Mouse (Mus musculus) MEL (cell line): ENCODE results near the gene Ascl2. TPM values are rescaled to one million over a fixed set of nuclear protein-coding genes. Genes with fewer than 3 reads are reported as not detected.

Experiments
- DNase-seq: peaks from one replicate; pipeline ENCODE4 v3.0.0; 2011; ENCODE audit warnings: low read depth, low spot score
- H3K27ac ChIP-seq: 2 replicates; pipeline ENCODE4 v1.5.1; 2012; ENCODE audit warnings: low read depth, mild to moderate bottlenecking, control low read depth, low read length, moderate library complexity; ENCODE audit not compliant: control insufficient read depth
- H3K27me3 ChIP-seq, 2 experiments: fragments of 150-350 bp in 1 of 2; sonication (generic) in 1 of 2; 2 replicates each; pipeline ENCODE4 v1.6.1; 2012; ENCODE audit warnings: low read length in 2 of 2, mild to moderate bottlenecking in 2 of 2, improper control_type of control experiment in 1 of 2, moderate library complexity in 1 of 2; ENCODE audit not compliant: insufficient read depth in 2 of 2, control insufficient read depth in 1 of 2
- H3K36me3 ChIP-seq, 2 experiments: 2 replicates each; pipeline ENCODE4 v1.6.1; 2012 to 2014; ENCODE audit warnings: low read length in 2 of 2, improper control_type of control experiment in 1 of 2, inconsistent platforms in 1 of 2, mild to moderate bottlenecking in 1 of 2; ENCODE audit not compliant: insufficient read depth in 2 of 2, control insufficient read depth in 1 of 2
- H3K4me1 ChIP-seq, 2 experiments: fragments of 150-350 bp in 1 of 2; sonication (generic) in 1 of 2; 2 replicates each; pipeline ENCODE4 v1.6.1; 2012; ENCODE audit warnings: low read length in 2 of 2, improper control_type of control experiment in 1 of 2, mild to moderate bottlenecking in 1 of 2; ENCODE audit not compliant: insufficient read depth in 2 of 2, control insufficient read depth in 1 of 2
- H3K4me3 ChIP-seq, 2 experiments: fragments of 150-350 bp in 1 of 2; sonication (generic) in 1 of 2; 2 replicates each; pipeline ENCODE4 v1.5.1; 2012; ENCODE audit warnings: low read depth in 2 of 2, low read length in 2 of 2, mild to moderate bottlenecking in 2 of 2, moderate library complexity in 2 of 2, control low read depth in 1 of 2, improper control_type of control experiment in 1 of 2; ENCODE audit not compliant: control insufficient read depth in 1 of 2, insufficient read depth in 1 of 2
- H3K79me2 ChIP-seq: 2 replicates; pipeline ENCODE4 v1.6.1; 2012; ENCODE audit warnings: mild to moderate bottlenecking, low read length, moderate library complexity; ENCODE audit not compliant: control insufficient read depth, poor library complexity, insufficient read depth
- H3K9ac ChIP-seq: 2 replicates; pipeline ENCODE4 v1.6.1; 2012; ENCODE audit warnings: low read depth, mild to moderate bottlenecking, control low read depth, low read length, moderate library complexity; ENCODE audit not compliant: control insufficient read depth, poor library complexity, severe bottlenecking
- H3K9me3 ChIP-seq: fragments of 150-350 bp; sonication (generic); replicated peaks from 2 replicates; pipeline ENCODE4 v1.6.1; 2012; ENCODE audit warnings: mild to moderate bottlenecking, low read length, improper control_type of control experiment, moderate library complexity; ENCODE audit not compliant: insufficient read depth
- CTCF ChIP-seq, 3 experiments: IDR thresholded peaks in 2 of 3; conservative IDR thresholded peaks in 1 of 3; 2 replicates each; pipeline ENCODE4 v1.5.1; 2011 to 2012; ENCODE audit warnings: low read length in 3 of 3, low read depth in 2 of 3, mild to moderate bottlenecking in 2 of 3, improper control_type of control experiment in 1 of 3, inconsistent platforms in 1 of 3, mixed read lengths in 1 of 3, moderate library complexity in 1 of 3; ENCODE audit not compliant: control insufficient read depth in 1 of 3, insufficient read depth in 1 of 3, poor library complexity in 1 of 3, severe bottlenecking in 1 of 3
- ELF1 ChIP-seq: IDR thresholded peaks from 2 replicates; pipeline ENCODE4 v1.6.1; 2014; ENCODE audit warnings: low read depth, mild to moderate bottlenecking, inconsistent platforms, low read length, improper control_type of control experiment, moderate library complexity
- EP300 ChIP-seq, 2 experiments: IDR thresholded peaks; 2 replicates each; pipeline ENCODE4 v1.6.1; 2011; ENCODE audit warnings: improper control_type of control experiment in 2 of 2, low read length in 2 of 2, low read depth in 1 of 2, mild to moderate bottlenecking in 1 of 2
- ETS1 ChIP-seq: IDR thresholded peaks from 2 replicates; pipeline ENCODE4 v1.6.1; 2012; ENCODE audit warnings: low read depth, mild to moderate bottlenecking, inconsistent platforms, low read length, improper control_type of control experiment, moderate library complexity
- GABPA ChIP-seq: IDR thresholded peaks from 2 replicates; pipeline ENCODE4 v1.6.1; 2012; ENCODE audit warnings: low read depth, mild to moderate bottlenecking, inconsistent platforms, low read length, improper control_type of control experiment, moderate library complexity
- GATA1 ChIP-seq: IDR thresholded peaks from 2 replicates; pipeline ENCODE4 v1.6.1; 2011; ENCODE audit warnings: low read depth, low read length, improper control_type of control experiment
- MEF2A ChIP-seq: IDR thresholded peaks from 2 replicates; pipeline ENCODE4 v1.6.1; 2014; ENCODE audit warnings: low read depth, mild to moderate bottlenecking, inconsistent platforms, low read length, improper control_type of control experiment; ENCODE audit not compliant: poor library complexity, insufficient replicate concordance, severe bottlenecking; ENCODE audit errors: extremely low read depth
- MXI1 ChIP-seq: IDR thresholded peaks from 2 replicates; pipeline ENCODE4 v1.6.1; 2011; ENCODE audit warnings: mild to moderate bottlenecking, low read depth, low read length, improper control_type of control experiment
- MYB ChIP-seq: IDR thresholded peaks from 2 replicates; pipeline ENCODE4 v1.6.1; 2011; ENCODE audit warnings: mild to moderate bottlenecking, low read depth, low read length, improper control_type of control experiment
- NELFE ChIP-seq: IDR thresholded peaks from 2 replicates; pipeline ENCODE4 v1.6.1; 2011; ENCODE audit warnings: low read depth, low read length, improper control_type of control experiment
- NRF1 ChIP-seq: IDR thresholded peaks from 2 replicates; pipeline ENCODE4 v1.6.1; 2014; ENCODE audit warnings: low read depth, mild to moderate bottlenecking, inconsistent platforms, low read length, improper control_type of control experiment, moderate library complexity; ENCODE audit not compliant: poor library complexity, insufficient read depth, severe bottlenecking
- POLR2A ChIP-seq, 2 experiments: IDR thresholded peaks; 2 replicates each; pipeline ENCODE4 v1.6.1; 2011 to 2012; ENCODE audit warnings: low read length in 2 of 2, mild to moderate bottlenecking in 2 of 2, control low read depth in 1 of 2, improper control_type of control experiment in 1 of 2, low read depth in 1 of 2, moderate library complexity in 1 of 2; ENCODE audit not compliant: control insufficient read depth in 1 of 2, insufficient read depth in 1 of 2, poor library complexity in 1 of 2
- POLR2AphosphoS2 ChIP-seq: IDR thresholded peaks from 2 replicates; pipeline ENCODE4 v1.6.1; 2011; ENCODE audit warnings: low read length, improper control_type of control experiment
- RAD21 ChIP-seq: IDR thresholded peaks from 2 replicates; pipeline ENCODE4 v1.6.1; 2011; ENCODE audit warnings: mild to moderate bottlenecking, low read depth, low read length, improper control_type of control experiment
- RCOR1 ChIP-seq: IDR thresholded peaks from 2 replicates; pipeline ENCODE4 v1.6.1; 2012; ENCODE audit warnings: low read depth, mild to moderate bottlenecking, inconsistent platforms, low read length, improper control_type of control experiment
- SIN3A ChIP-seq: IDR thresholded peaks from 2 replicates; pipeline ENCODE4 v1.6.1; 2012; ENCODE audit warnings: low read length, improper control_type of control experiment, inconsistent platforms
- SMC3 ChIP-seq: IDR thresholded peaks from 2 replicates; pipeline ENCODE4 v1.6.1; 2011; ENCODE audit warnings: low read depth, low read length, improper control_type of control experiment
- TAL1 ChIP-seq: IDR thresholded peaks from 2 replicates; pipeline ENCODE4 v1.6.1; 2012; ENCODE audit warnings: mild to moderate bottlenecking, inconsistent platforms, low read length, moderate library complexity, mixed read lengths
- TBP ChIP-seq: IDR thresholded peaks from 2 replicates; pipeline ENCODE4 v1.8.0; 2011; ENCODE audit warnings: low read depth, low read length, improper control_type of control experiment
- UBTF ChIP-seq: IDR thresholded peaks from 2 replicates; pipeline ENCODE4 v1.6.1; 2012; ENCODE audit warnings: low read depth, mild to moderate bottlenecking, inconsistent platforms, low read length, improper control_type of control experiment, moderate library complexity, borderline replicate concordance; ENCODE audit not compliant: insufficient read depth
- ZMIZ1 ChIP-seq: IDR thresholded peaks from 2 replicates; pipeline ENCODE4 v1.6.1; 2012; ENCODE audit warnings: low read depth, mild to moderate bottlenecking, inconsistent platforms, low read length, improper control_type of control experiment, moderate library complexity
- polyA plus RNA-seq, 2 experiments: library from polyadenylated mRNA; stranded (reverse) in 1 of 2; unstranded in 1 of 2; fragments of >175 nt in 1 of 2; fragments of >200 nt in 1 of 2; gene quantifications; 2 replicates each; pipeline versions ENCODE4 v1.2.1 to v1.2.4; 2012; ENCODE audit warnings: low replicate concordance in 2 of 2, low read depth in 1 of 2; ENCODE audit not compliant: insufficient read length in 2 of 2, insufficient read depth in 1 of 2, missing spikeins in 1 of 2
- total RNA-seq: library from RNA; depleted of rRNA; stranded (reverse); fragments of 300-350 nt; gene quantifications from 2 replicates; pipeline ENCODE4 v1.2.3, GENCODE M21; 2012

Ascl2 gene
- total and polyA plus RNA-seq, 3 experiments = not detected

- Histone ChIP-seq H3K36me3 (peaks cover 4 to 36% of the 10 kb centered on the region in 2 experiments; a peak in 3 of 4 replicates), H3K9me3 (no peaks in the 10 kb centered on the region), H3K4me3 (no peak overlapping the region), H3K4me1 (peaks cover 13 to 58% of the 10 kb centered on the region in 2 experiments), H3K79me2 (no peaks in the 10 kb centered on the region), H3K27ac (peak overlapping the region; percentile 75), H3K27me3 (no peaks in the 10 kb centered on the region), H3K9ac (peak overlapping the region; percentile 38)
- DNase-seq = peak; percentile 58
- TF ChIP-seq SMC3 = peak; percentile 2; the same call in 1 of the 2 replicates
- peak in 1 of 2 experiments; percentile 48; a peak in 2 of 4 replicates for TF ChIP-seq POLR2A (IDR thresholded peaks at IDR 0.05; ENCODE audit: control insufficient read depth in 1 of 2, insufficient read depth in 1 of 2, low read depth in 1 of 2, low read length in 2 of 2, poor library complexity in 1 of 2)
- no peak for TF ChIP-seq TBP
- peak; percentile 9; the same call in 1 of the 2 replicates for TF ChIP-seq RCOR1
- peak; percentile 30; the same call in 1 of the 2 replicates for TF ChIP-seq POLR2AphosphoS2
Observed at GRCm38 (mm10) chr7:143014862-143015659, 46.0 kb upstream of the Ascl2 start.

GRCm38 (mm10) chr7:143013420-143014178, 44.5 kb upstream of the Ascl2 start:
- peaks cover 3% of the 10 kb centered on the region; the same call in 1 of the 2 replicates for H3K79me2 ChIP-seq
- H3K36me3 ChIP-seq = peaks cover 0 to 43% of the 10 kb centered on the region in 2 experiments; a peak in 3 of 4 replicates
- no peak overlapping the region for H3K9ac ChIP-seq
- DNase-seq = peak; percentile 49
- H3K27ac ChIP-seq = peak overlapping the region; percentile 13; the same call in 1 of the 2 replicates
- peaks cover 13 to 66% of the 10 kb centered on the region in 2 experiments for H3K4me1 ChIP-seq
- no peak overlapping the region for H3K4me3 ChIP-seq
- H3K27me3 ChIP-seq = no peaks in the 10 kb centered on the region
- 0 out of 4 replicates have a peak, but pooled peaks of 1 of the 2 experiments have one; percentile 8 for TF ChIP-seq EP300 (IDR thresholded peaks at IDR 0.05; ENCODE audit: low read depth in 1 of 2, low read length in 2 of 2)
- no peak; the same call in 1 of the 2 replicates for TF ChIP-seq NELFE
- no peak for TF ChIP-seq SIN3A
- TF ChIP-seq GABPA = no peak
- TF ChIP-seq TBP = no peak
- TF ChIP-seq RAD21 = no peak
- peak; percentile 66; the same call in 1 of the 2 replicates for TF ChIP-seq ZMIZ1
- TF ChIP-seq CTCF (IDR thresholded peaks at IDR 0.05 in 2 of 3, conservative IDR thresholded peaks at IDR 0.05 in 1 of 3; ENCODE audit: control insufficient read depth in 1 of 3, insufficient read depth in 1 of 3, low read depth in 2 of 3, low read length in 3 of 3, poor library complexity in 1 of 3, severe bottlenecking in 1 of 3) = no peak
- TF ChIP-seq POLR2AphosphoS2 = peak; percentile 8
- TF ChIP-seq MXI1 = no peak
- peak in 1 of 2 experiments; percentile 24; a peak in 1 of 4 replicates for TF ChIP-seq POLR2A (IDR thresholded peaks at IDR 0.05; ENCODE audit: control insufficient read depth in 1 of 2, insufficient read depth in 1 of 2, low read depth in 1 of 2, low read length in 2 of 2, poor library complexity in 1 of 2)
- no peak for TF ChIP-seq MYB
- TF ChIP-seq UBTF = no peak
- TF ChIP-seq ELF1 = no peak
- peak; percentile 15; the same call in 1 of the 2 replicates for TF ChIP-seq SMC3
- TF ChIP-seq NRF1 = no peak
- no peak for TF ChIP-seq MEF2A
- TF ChIP-seq ETS1 = no peak
- no peak for TF ChIP-seq RCOR1
- TF ChIP-seq TAL1 = no peak
- TF ChIP-seq GATA1 = no peak
- H3K9me3 ChIP-seq = no peaks in the 10 kb centered on the region
